Mouse (Mus musculus) E14TG2a.4 (cell line): ENCODE results near the gene Plppr4.

Experiments
- CTCF ChIP-seq: conservative IDR thresholded peaks from 2 replicates; pipeline ENCODE4 v1.5.1; 2014; ENCODE audit warnings: low read length
- NANOG ChIP-seq: IDR thresholded peaks from 2 replicates; pipeline ENCODE4 v1.6.1; 2014; ENCODE audit warnings: borderline replicate concordance, low read length, mixed read lengths
- POU5F1 ChIP-seq: IDR thresholded peaks from 2 replicates; pipeline ENCODE4 v1.6.1; 2014; ENCODE audit warnings: low read length, borderline replicate concordance

DNA sequence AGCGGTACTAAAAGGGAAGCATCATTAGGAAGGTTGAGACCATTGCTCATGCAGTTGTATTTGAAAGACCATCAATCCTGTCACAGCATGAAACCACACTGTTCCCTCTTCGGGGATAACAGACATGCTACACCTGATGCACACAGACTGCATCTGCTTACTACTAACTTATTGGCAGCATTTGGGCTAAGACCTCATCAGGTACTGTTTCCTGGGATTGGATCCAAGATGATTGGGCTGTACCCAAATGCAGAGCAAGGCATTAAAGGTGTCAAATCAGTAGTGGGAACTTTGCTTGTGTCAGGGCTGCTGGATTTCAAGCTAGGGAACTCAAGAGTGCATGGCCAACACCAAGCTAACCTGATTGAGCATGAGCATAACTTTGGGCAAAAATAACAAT is 45.1 kb upstream of the Plppr4 start:
- no peak for TF ChIP-seq CTCF
- TF ChIP-seq POU5F1 = no peak
- TF ChIP-seq NANOG = no peak
